Mouse (Mus musculus) left cerebral cortex, postnatal 4 days (tissue): ENCODE results near the gene Itgb2. TPM values are rescaled to one million over a fixed set of nuclear protein-coding genes. Genes with fewer than 3 reads are reported as not detected.

Source experiments
- DNase-seq: peaks from one replicate; pipeline ENCODE4 v3.0.0-alpha.2; 2022
- intact Hi-C: fragments of 180-260 bp; cut with DNase I; formaldehyde crosslinking; loops from one replicate; pipeline ENCODE4 v1.15.1; 2025
- total RNA-seq, 2 experiments: library from RNA; stranded (reverse); gene quantifications; 2 replicates each; pipeline ENCODE4 v1.2.3; 2021

Itgb2 gene
- total RNA-seq, 2 experiments from 2014 or later: 1.7 to 2.2 TPM

DNA sequence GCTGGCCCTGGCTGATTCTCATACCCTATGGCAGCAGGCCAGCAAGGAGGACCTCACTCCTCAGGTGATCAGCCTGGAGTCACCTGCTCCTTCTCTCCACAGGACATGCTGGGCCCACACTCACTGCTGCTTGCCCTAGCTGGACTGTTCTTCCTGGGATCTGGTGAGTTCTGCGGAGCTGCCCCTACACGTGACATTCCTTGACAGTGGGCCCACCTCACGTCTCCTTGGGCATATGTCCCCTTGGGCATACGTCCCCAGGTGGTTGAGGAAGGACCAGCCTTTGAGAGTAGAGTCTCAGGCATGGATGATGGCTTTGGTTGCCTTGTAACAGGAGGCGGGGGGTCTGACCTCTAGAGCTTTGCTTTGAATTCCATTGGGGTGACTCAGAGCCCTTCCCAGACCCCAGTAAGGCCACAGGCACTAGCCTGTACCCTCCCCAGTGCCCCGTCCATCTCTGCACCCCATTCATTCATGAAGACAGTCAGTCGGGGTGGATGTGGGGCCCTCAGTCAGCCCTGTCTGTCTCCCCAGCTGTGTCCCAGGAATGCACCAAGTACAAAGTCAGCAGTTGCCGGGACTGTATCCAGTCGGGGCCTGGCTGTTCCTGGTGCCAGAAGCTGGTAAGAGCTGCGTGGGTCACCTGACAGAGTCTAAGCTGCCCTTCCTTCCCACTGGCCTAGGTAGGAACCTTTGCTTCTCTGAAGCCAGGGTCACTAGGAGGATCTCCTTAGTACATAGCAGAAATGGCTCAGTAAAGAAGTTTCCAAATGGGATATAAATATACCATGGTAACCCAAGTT, 12.0 kb downstream of the Itgb2 start:
- intact Hi-C loops: loop anchor here (10.0 kb wide), 1 partner anchor 343 kb away; no protein-coding TSS in a partner anchor
- DNase-seq: no peak

DNA sequence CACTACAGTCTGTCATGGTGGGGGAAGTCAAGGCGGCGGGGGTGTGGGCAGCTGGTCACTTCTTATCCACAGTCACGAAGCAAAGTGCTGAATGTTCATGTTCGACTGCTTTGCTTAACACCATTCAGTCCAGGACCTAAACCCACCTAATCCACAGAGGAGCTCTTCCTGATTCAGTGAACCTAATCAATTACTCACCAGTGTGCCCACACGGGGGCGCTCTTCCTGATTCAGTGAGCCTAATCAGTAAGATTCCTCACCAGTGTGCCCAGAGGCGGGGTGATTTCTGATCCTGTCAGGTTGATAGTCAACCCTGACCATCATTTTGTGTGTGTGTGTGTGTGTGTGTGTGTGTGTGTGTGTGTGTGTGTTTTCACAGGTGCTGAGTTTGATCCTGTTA, 13.2 kb downstream of the Itgb2 start:
- intact Hi-C loops: loop anchor here (10.0 kb wide), 1 partner anchor 342 kb away; no protein-coding TSS in a partner anchor
- peak; percentile 30 for DNase-seq

DNA sequence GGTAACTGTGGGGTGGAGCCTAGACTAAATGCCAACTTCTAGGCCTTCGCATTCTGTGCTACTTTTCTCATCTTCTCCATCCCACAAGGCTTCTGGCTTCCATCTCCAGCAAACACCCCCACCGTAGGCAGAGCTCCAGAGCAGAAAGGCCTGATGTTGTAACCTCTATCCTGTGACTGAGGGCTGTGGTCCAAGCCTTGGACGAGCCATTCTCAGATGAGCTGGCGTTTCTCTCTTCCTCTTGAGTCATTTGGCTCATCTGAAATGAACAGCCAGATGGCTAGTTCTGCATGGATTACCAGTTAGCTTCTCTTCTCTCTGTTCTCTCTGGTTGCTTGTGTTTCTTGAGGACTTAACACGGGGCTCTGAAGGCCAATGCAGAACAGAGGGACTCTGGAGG, 14.9 kb downstream of the Itgb2 start:
- intact Hi-C loops: loop anchor here (10.0 kb wide), 1 partner anchor 340 kb away; no protein-coding TSS in a partner anchor
- DNase-seq: peak; percentile 57

DNA sequence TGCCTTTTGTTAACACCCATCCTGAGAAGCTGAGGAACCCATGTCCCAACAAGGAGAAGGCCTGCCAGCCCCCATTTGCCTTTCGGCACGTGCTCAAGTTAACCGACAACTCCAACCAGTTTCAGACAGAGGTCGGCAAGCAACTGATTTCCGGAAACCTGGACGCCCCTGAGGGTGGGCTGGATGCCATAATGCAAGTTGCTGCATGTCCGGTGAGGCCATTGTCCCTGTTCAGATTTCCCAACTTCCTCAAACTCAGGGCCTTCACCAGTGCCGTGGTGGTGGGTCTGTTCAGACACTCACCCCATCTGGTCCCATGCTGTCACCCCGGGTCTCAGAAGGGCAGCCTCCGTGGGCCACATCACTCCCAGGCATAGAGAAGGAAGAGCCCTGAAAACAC, 18.5 kb downstream of the Itgb2 start:
- DNase-seq: no peak
- intact Hi-C loops: loop anchor here (10.0 kb wide), 1 partner anchor 336 kb away; no protein-coding TSS in a partner anchor

DNA sequence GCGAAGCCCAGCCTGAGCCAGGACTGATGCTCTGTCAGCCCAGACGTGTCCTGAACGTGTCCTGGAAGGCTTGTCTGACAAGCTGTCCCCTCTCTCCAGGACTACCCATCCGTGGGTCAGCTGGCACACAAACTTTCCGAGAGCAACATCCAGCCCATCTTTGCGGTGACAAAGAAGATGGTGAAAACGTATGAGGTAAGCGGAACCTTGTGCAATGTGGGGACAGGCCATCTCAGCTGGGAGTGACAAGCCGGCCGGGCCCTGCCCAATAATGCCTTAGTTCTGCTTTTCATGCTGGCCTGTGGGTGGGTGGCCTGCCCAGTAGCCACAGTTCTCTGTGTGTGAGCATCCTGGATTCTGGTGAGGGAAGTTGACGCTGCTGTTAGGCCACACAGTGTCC, 20.8 kb downstream of the Itgb2 start:
- intact Hi-C loops: no loop called here
- peak; percentile 11 for DNase-seq

DNA sequence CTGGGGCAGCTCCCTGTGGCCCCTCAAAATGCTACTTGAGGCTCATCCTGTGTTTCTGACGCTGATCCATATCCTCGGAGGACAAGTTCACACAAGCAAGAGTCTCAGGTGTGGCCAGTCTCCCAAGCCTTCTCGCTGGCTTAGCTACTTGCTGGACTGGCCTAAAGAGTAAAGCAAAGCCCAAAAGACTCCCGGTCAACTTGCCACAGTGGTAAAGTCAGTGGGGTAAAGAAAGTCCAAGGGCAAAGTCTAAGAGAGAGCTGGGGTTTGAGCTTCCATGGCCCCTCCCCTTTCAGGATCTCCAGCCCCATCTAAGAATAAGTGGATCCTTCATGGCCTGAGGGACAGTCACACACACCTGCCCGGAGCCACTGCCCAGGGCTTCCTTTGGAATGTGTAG, 22.1 kb downstream of the Itgb2 start:
- no peak for DNase-seq
- intact Hi-C loops: no loop called here

DNA sequence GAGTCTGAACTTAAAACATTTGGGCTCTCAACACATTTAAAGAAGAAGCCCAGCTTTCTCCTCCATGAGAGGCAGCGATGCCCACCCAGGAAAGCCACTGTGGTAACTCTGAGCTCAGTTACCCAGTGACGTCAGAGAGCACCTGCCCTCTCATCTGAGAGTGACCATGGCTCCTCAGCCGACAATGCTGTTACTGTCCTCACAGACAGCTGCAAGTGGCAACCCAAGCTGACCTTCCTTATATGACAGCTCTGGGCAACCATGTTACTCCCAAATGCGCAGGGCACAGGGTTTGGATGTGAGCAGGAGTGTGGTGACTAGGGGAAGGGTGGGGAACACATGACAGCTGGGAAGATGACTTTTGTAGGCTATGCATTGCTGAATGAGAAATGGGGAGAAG, 23.2 kb downstream of the Itgb2 start:
- intact Hi-C loops: no loop called here
- DNase-seq: no peak

DNA sequence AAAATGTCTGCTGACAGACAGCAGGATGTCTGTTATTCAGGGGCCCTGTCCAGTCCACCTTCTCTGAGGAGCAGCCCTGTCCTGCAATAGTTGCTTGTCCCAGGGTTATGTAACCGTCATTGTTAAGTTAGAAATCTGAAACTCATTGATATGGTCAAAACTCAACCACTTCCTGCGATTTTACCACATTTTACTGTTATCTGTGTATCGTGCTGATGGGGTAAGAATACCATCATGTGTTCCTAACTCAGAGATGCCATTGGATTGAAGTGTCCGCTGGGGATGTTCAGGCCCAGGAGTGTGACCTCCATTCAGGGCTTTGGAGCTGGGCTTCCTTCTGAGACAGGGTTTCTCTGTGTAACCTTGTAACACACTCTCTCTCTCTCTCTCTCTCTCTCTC, 24.9 kb downstream of the Itgb2 start:
- intact Hi-C loops: no loop called here
- no peak for DNase-seq

DNA sequence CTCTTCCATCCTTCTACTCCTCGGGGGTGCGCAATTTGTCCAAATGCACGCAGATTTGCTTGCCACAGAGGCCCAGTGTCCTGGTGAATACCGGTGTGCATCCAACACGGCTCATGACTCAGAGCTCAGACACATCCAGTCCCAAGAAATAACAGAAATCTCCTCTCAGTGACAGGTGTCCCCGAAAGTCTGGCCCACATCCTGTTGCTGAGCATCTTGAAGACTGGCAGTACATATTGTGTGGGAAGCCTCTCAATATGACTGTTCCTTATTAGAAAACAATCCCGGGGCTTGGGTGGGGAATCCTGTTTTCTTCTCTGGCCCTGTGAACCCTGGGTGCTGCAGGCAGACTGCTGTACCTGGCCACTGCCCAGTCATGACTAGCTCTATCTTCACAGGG, 26.6 kb downstream of the Itgb2 start:
- intact Hi-C loops: no loop called here
- no peak for DNase-seq

DNA sequence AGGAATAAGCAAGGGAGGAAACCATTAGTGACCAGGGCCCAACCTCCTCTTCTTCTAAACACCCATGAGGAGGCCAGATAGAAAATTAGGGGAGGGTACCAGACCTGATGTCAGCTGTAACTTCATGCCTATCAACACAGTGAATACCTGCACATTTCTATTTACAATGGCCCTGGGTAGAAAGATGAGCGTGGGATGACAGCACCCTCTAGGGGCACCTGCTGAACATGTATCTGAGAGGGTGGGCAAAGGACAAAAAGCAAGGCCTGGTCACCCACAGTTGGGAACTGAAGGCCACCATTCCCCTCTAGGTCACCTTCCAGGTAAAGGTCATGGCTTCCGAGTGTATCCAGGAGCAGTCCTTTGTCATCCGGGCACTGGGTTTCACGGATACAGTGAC, 27.6 kb downstream of the Itgb2 start:
- no peak for DNase-seq
- intact Hi-C loops: no loop called here

DNA sequence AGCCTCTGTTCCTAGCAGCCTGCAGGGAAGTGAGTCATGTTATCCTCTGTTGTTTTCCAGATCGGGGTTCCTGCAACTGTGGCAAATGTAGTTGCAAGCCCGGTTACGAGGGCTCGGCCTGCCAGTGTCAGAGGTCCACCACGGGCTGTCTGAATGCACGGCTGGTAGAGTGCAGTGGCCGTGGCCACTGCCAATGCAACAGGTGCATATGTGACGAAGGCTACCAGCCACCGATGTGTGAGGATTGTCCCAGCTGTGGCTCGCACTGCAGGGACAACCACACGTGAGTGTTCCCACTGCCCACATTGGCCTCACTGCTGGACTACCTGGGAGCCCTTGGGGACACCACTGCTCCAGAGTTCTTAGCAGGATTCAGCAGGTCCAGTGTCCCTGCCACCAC, 30.0 kb downstream of the Itgb2 start:
- intact Hi-C loops: no loop called here
- DNase-seq: no peak

DNA sequence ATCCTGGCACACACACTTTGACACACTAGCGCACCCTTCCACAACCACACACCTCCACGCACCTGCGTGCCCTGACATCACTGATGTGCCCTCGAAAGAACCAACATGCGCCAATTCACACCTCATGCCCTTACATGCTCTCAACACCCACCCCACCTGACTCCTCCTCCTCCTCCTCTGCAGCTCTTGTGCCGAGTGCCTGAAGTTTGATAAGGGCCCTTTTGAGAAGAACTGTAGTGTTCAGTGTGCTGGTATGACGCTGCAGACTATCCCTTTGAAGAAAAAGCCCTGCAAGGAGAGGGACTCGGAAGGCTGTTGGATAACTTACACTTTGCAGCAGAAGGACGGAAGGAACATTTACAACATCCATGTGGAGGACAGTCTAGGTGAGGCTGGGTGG, 30.8 kb downstream of the Itgb2 start:
- no peak for DNase-seq
- intact Hi-C loops: no loop called here

DNA sequence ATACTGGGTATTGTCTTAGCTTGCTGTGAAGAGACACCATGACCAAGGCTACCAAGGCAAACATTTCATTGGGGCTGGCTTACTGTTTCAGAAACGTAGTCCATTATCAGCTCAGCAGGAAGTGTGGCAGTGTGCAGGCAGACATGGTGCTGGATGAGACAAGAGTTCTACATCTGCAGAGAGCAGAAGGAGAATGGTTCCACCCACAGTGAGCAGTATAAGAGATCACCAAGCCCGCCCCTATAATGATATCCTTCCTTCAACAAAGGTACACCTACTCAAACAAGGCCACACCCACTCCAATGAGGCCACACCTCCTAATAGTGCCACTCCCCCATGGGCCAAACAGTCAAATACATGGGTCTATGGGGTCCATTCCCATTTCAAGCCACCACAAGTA, 31.5 kb downstream of the Itgb2 start:
- no peak for DNase-seq
- intact Hi-C loops: no loop called here

DNA sequence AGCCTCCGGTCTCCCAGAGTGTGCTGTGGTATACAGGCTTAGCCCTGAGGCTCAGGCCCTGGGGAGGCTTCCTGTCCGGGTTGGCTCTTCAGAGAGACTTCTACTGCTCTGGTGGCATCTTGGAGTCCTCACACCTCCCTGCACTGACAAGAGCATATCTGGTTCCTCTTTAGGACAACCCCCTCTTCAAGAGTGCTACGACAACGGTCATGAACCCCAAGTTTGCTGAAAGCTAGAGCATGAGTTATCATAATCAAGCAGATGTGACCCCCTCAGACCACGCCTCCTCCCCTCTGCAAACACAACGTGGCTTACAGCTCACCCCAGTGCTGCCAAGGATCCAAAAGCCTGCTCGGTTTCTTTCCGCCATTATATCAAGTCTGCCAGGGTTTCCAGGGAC, 35.0 kb downstream of the Itgb2 start:
- intact Hi-C loops: loop anchor here (5.0 kb wide), 1 partner anchor 48 kb away; the partner anchor contains the start of gene Fam207a
- DNase-seq: no peak

DNA sequence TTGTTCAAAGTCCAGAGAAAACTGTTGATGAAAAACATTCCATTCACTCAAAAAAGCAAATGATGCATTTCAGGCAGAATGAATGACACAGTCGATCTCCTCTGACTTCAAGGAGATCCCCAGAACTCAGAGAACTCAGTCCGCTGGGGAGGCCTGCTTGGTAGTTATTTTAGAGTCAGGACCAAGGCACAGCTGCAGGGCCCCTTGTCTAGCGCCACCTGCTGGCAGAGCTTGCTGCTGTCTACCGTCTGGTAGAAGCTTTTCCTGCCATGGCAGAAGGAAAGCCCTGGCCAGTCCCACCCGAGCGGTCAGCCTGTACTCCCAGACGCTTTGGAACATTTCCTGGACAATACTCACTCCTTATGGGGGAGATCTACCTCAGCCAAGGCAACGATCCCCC, 36.6 kb downstream of the Itgb2 start:
- intact Hi-C loops: loop anchor here (5.0 kb wide), 1 partner anchor 49 kb away; the partner anchor contains the start of gene Fam207a
- peak; percentile 88 for DNase-seq

DNA sequence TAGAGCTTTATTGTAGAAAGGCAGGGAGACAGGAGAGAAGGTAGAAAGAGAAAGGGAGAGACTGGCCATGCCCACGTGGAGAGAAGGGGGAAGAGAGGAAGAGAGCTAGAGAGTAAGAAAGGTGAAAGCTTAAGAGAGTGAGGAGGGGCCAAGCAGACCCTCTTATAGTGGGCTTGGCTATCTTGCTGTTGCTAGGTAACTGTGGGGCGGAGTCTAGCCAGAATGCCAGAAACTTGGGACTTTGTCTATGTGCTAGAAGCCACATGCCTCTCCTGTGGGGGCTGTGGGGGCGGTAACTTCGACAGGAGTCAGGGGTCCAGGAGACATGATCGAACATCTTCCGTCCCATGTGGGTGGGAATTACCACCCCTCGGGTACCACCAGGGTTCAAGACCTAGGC, 39.4 kb downstream of the Itgb2 start:
- no peak for DNase-seq
- intact Hi-C loops: loop anchor here (5.0 kb wide), 1 partner anchor 52 kb away; the partner anchor contains the start of gene Fam207a

DNA sequence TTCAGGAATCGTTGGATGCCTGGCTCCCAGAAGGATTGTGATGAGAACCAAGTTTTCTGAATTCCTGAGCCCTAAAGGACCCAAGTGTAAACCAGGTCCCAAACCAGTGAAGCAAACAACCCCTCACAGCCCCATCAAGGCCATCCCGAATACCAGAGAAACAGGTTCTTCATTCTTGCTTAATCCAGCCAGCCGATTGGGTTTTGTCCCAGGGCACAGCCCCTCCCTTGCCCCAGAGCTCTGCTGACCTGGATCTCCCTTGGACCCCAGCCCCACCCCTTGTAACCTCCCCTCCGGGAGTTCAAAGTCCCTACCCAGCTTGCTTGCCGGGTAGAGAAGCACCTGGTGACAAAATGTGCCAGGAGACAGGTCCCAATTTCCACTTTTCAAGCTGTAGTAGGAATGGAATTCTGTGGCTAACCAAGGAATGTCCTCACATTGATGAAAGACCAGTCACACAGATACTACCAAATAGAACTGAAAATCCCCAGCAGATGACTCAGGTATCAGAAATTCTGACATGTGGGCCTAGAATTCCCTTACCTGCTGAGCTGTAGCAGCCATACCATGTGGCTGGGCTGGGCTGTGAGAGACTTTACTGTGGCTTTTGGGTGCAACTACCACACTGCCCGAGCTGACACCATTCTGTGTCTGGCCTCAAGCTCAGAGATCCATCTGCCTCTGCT, 40.1 kb downstream of the Itgb2 start:
- intact Hi-C loops: loop anchor here (5.0 kb wide), 1 partner anchor 53 kb away; the partner anchor contains the start of gene Fam207a
- no peak for DNase-seq

DNA sequence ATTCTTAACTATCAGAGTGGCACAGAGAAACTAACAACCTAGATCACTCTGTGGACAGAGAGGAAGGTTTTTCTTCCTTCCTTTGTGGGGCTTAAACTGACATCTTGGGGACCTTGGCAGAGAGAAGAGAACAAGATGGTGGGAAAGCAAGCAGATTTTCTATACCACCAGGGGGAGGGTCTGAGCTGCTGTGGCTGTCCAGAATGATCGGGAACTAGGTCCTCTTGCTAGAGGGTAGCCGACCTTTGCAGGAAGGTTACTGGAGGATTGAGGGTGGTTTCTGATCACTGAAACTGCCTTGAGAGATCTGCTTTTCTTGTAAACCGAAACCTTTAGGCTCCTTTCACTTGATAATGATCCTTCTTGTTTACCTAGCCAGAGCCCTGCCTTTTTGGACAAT, 42.2 kb downstream of the Itgb2 start:
- intact Hi-C loops: no loop called here
- DNase-seq: no peak

DNA sequence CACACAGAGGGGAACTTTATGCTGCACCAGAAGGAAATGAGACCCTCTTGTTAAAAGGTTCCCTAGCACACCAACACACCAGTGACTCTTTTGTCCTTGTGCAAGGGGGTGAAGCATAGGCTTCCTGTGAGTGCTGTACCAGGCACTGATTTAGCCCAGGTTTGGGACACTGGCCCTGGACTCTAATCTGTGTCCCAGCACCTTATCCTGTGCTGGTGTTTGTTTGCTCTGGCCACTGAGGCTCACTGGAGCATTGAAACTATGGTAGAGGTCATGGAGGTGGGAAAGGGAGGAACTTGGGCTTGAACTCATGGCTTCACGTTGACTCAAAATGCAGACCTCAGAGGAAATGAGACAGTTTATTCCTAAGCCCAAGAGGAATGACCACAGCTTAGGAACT, 43.1 kb downstream of the Itgb2 start:
- DNase-seq: no peak
- intact Hi-C loops: no loop called here

DNA sequence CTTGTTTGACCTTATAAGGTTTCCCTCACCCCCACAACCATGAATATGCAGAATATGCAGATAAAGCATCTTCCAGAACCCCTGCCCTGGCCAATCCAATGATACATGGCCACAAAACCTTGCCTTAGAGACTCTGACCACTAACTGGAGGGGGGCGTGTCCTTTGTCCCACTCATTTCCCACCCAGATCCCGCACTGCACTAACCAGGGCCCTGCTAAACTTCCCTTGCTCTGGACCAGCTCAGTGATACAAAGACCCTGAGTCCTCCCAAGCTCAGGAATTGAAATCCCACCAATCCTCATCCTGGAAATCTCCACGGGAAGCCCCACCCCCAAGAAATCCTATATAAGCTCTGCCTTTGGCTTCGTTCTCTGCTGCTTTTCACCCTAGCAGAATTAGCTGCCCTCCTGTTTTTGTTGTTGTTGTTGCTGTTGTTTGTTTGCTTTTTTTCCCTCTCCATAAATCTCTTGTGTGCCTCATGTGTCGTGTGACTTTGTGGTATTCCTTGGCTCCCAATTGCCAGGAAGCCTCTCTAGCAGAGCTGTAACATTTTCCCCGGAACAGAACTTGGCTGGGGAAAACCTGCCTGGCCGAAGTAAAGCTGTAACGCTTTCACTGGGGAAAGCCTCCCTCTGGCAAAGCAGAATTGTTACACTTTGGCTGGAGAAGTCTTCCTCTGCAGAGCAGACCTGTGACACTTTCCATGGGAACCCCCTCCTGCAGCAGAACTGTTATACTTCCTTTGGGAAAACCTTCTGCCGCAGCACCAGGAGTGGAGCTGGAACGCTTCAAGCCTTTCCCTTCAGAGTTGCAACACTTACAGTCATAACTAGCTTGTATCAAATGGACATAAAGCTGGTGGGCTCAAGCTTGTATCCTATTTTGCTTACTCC, 50.2 kb downstream of the Itgb2 start:
- intact Hi-C loops: no loop called here

DNA sequence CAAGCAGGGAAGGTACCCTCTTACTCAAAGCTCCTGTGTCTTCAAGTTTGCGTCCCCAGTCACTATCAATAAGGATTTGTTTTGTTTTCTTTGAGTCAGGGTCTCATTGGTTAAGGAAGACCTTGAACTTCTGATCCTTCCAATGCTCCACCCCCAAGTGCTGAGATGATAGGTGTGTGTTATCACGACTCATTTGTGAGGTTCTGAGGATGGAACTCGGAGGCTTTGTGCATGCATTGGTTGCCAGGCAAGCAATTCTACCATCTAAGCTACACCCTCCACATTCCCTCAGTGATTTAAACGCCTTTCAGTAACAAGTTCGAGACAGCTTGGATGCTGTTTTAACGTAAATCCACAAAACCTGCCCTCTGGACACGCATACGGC, 51.0 kb downstream of the Itgb2 start:
- intact Hi-C loops: no loop called here
- no peak for DNase-seq

More for the DNA sequence above, 50.2 kb downstream of the Itgb2 start:
- no peak for DNase-seq
